Mouse (Mus musculus): ENCODE measurements at regions not wholly inside any gene's neighbourhood (a gene's known extent, or its start where the extent isn't known, plus 50 kb on each side); places are given as distances from the start of the nearest gene placed in this dataset.
"Not testable (repeated sequence)": the region's sequence is repeated elsewhere in the genome, so short reads cannot be mapped to it uniquely, and the experiment has no call there.

DNA sequence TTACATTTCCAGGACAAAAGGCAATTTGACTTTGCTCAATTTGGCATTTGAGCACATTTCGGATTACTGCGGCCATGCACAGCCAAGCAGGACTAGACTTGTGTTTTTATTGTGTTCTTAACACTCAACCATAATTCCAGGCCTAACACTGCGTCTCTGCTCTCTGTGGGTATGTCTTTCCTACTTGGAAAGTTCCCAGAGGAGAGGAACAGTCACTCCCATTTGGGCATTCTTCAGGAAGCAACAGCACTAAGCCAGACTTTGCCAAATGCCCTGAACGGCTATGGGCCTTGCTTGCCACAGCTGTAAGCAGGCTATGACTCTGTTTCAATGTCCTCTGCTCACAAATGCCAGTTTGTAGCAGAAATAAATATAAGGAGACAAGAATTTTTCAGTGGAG, 56.5 kb upstream of the Pdk3 start:
- DNase-seq (ENCODE audit: low spot score), result no peak

DNA sequence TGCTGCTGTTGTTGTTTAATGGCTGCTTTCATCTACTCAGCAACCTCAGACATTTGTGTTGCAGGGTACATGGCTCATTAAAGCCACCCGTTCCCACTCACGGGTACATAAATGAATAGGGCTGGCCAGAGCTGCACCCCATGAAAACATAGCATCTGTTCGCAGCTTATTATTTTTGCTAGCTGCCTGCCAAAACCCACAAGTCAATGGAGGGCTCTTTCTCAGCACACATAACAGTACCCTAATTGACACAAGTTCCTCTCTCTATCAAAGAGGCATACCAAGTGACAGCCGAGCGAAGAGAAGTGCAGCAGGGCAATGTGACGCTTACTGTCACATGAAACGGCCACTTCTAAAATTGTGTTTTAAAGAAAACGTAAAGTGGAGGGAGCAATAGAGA, 57.0 kb upstream of the Pdk3 start:
- no peak for DNase-seq (ENCODE audit: low spot score)

DNA sequence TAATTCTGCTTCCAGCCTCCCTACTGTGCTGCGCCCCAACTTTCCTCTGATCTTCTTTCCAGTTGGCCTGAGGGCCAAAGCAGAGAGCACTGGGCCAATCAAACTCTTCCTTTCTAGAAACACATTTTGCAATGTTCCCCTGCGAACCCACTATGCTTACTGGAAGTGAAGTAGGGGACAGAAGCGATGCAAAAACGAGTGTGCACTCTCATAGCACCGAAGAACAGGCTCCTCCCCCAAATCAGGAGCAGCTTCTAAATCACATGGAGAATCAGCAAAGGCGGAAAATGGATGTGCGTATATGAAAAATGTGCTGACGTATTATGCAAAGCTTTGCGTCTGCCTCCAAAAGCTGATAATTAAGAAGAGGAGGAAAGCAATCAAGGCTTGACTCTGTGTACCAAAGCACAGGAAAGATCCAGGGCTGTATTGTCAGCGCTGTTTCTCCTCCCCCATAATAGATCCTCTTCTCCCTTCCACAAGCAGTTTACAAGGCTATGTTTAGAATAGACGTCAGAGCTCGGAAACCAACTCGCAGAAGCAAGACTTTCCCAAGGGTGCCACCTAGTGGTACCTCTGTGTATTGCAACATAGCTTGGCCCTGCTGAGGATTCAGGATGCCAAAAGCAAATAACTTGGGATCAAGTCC, 57.5 kb upstream of the Pdk3 start:
- peak; percentile 65 for DNase-seq (ENCODE audit: low spot score)

DNA sequence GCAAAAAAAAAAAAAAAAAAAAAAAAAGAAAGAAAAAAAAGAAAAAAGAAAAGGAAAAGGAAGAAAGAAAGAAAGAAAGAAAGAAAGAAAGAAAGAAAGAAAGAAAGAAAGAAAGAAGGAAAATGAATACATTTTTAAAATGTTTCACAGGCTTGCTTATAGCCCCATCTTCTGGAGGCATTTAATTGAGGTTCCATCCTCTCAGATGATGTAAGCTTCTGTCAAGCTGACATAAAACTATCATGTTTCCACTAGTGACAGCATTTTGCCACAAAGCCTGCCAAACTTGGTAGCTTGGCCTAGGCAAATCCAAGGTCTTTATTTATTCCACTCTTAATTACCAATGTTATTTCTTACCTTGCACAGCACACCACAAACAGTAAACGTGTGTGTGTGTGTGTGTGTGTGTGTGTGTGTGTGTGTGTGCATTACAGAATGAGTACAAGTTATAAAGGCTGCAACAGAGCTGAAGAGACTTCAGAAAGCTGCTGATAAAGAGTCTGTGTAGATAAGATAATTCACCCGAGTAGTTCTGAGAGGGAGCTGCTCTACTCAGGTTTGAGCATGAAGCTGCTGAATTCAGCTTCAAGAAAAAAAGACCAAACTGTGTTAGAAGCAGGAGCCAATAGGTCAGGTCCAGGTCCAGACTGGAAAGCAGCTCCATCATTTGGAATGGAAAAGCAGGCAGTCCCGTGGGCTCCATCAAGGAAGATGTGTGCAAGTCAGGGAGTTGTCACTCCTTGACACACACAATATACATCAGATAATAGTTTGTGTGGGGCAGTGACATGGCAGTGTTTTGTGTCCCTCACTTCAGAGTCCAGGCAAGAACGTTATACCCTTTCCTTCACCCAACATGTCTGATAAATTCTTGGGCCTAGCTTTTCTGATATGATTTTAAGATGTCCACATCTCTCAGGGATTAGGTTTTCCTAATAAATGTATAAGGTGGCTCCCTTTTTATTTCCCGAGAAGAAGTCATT, 65.1 kb upstream of the Pdk3 start:
- no peak for DNase-seq (ENCODE audit: low spot score)

DNA sequence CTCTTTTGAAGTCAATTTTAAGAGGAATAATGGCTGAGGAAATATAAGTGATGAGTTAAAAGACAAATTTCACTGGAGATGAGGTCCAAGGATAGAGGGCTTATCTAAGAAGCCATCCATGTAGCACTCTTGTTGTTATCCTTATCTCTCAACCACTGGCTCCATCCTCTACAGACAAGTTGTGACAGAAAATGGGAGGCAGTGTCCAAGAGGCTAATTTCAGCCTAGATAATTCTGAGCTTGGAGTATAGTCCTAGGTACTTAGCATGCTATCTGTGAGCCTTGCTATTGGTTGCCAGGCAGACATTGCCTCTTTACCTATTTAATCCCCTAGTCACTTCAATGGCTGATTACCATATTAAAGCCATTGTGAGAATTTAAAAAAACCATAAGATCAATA, 65.2 kb upstream of the AU015836 start:
- DNase-seq (ENCODE audit: low spot score), result no peak

DNA sequence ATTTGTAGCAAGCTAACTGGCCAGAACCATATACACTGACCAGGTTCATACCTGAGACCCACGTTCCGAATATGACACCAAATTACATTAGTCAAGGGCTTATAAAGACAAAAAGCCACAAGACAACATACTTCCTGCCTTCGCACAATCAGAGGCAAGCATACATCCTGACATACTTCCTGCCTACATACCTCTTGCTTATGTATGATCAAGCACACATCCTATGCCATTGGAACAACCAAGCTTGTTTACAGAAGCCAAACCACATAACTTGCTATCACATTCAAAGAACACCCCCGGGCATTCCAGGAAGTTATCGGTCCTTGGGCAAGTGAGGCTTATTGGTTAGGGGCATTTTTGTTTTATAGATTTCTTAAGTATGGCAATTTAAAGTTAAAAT, 62.9 kb upstream of the AU015836 start:
- DNase-seq (ENCODE audit: low spot score), result peak; percentile 3

DNA sequence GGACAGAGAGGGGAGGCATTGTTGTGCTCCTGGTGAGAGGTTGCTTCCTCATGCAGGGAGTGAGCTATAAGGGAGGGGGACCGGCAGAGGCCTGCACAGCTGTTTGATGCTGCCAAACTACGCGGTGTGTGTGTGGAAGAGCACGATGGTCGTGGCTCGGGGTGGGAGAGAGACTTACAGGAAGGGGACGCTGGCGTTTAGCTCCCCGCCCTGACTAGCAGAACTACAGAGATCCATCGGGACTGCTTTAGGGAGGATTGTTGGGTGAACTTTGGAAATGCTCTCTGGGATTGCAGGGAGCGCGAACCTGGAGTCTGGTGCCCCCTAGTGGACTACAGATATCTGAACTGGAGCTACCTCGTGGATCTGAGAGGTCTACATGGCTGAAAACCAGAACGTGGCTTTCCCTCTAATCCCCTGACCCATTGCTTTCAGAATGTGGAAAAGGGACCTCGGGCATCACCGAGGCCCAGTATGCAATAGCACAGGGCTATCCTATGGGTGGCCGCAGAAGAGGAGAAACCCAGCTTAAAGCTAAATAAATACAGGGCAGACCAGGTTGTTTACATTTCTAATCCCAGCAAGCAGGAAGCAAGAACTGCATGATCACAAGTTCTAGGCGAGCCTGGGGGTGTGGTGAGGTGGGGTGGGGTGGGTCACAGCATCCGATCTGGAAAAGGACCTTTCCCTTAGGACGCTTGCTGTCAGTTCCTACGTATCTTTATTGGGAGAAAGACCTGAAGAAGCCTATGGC, 57.2 kb upstream of the AU015836 start:
- peak; percentile 43 for DNase-seq (ENCODE audit: low spot score)

DNA sequence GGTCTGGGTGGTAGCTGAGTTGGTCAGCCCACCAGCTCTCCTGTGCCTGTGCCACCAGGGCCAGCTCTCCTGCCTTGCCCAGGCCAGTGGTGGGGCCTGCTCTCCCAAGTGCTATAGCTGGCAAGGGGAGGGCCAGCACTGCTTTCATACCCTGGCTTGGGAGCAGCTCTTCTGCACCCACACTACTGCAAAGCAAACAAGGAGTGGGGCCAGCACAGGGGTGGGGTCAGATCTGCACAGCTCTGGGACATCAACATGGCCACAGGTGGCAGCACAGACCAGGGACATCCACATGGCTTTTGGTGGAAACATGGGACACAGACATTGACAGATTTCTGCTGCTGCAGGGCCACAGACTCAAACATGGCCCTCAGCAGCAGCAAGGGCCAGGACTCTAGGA, 52.9 kb upstream of the AU015836 start:
- DNase-seq (ENCODE audit: low spot score), result no peak

DNA sequence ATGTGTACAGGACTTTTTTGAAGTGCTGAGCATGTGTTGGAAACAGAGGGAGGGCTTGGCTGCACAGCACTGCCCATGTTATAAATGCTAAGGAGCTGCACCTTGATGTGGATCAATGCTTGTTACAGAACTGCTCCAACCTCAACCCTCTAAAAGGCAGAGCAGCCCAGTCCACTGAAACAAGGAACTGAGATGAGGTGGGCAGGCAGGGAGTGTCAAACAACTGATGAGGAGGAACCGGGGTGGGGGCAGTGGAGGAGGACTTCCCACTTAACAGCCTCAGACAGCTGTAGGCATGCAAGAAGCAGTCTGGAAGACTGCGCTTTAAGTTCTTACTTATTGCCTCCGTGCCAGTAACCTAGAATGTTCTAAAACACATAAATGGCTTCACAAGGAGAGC, 51.1 kb upstream of the AU015836 start:
- DNase-seq (ENCODE audit: low spot score), result not testable (repeated sequence)

Data from thymus, postnatal 0 days (tissue).